Mouse (Mus musculus): ENCODE measurements around the gene Khdrbs1. TPM values are rescaled to one million over a fixed set of nuclear protein-coding genes. Genes with fewer than 3 reads are reported as not detected.
"Not testable (repeated sequence)": the region's sequence is repeated elsewhere in the genome, so short reads cannot be mapped to it uniquely, and the experiment has no call there.

Khdrbs1 gene
- polyA plus RNA-seq, 1 experiment: 182 TPM

DNA sequence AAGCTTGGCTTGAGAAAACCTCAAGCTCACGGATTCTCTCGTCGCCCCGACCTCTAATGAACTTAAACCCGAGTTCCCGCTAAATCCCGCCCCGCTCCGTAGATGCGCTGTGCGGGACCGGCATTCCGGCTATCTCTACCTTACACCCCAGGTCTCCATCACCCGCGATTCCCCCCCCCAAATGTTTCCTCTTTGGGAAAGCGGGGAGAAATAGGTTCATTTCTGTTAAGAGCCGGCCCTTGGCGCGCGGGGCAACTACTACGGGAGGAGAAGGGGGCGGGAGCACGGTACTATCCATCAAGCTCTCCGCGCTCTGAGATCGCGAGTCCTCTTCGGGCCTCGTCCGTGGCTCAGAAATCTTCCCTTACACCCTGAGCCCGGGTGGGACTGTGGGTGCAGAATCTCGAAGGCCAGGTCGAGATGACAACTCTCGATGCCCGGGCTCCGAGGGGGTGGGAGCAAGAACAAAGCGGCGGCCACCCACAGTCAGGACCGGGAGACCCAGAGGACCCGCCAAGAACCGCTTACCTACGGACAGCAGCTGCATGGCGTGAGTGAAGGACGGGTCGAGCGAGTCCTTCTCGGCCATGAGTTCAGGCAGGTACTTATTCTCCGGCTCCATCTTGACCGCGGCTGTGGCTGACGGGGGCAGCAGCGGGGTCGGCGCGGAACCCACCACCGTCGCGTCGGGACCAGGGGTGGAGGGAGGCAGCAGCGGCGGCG, 691 bp downstream of the Khdrbs1 start:
- TF ChIP-seq EP300 (IDR thresholded peaks at IDR 0.05; ENCODE audit: insufficient read depth, low read depth, low read length): no peak
- H3K9ac ChIP-seq (ENCODE audit: low read depth, poor library complexity, severe bottlenecking): peak overlapping the region; percentile 78
- H3K36me3 ChIP-seq (ENCODE audit: control insufficient read depth, insufficient read depth, low read length, poor library complexity, severe bottlenecking): peaks cover 3% of the 10 kb centered on the region; the same call in 1 of the 2 replicates

DNA sequence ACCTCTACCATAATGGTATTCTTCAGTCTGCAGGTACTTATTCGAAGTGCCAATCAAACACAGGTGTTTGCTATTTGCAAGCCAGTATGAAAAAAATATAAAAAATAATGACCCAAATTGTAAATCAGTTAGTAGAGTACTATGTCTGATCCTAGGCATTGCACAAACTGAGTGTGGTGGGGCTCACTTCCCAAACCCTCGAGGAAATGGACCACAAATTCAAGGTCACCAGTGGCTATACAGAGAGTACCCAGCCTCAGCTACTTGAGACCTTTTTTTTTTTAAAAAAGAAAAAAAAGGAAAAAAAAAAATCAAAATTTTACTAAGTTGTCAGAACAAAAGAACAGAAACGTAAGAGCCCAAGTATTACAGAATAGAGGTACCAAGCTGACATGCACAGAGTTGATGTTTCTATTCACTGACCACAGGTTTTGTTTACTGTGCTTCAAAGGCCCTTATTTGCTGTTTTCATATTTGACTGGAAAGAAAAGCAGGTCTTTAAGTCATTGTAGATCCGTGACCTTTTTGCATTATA, 2.9 kb downstream of the Khdrbs1 start:
- Histone ChIP-seq H3K4me3 (ENCODE audit: low read depth, low read length) (no peak overlapping the region), H3K9me3 (replicated peaks; ENCODE audit: control insufficient read depth, insufficient read depth, low read length, poor library complexity, severe bottlenecking) (no peaks in the 10 kb centered on the region), H3K36me3 (ENCODE audit: control insufficient read depth, insufficient read depth, low read length, poor library complexity, severe bottlenecking) (peaks cover 3% of the 10 kb centered on the region; the same call in 1 of the 2 replicates), H3K27me3 (ENCODE audit: control insufficient read depth, insufficient read depth, low read length, poor library complexity, severe bottlenecking) (no peaks in the 10 kb centered on the region), H3K27ac (ENCODE audit: insufficient read depth, low read length) (no peak overlapping the region), H3K4me1 (ENCODE audit: control insufficient read depth, insufficient read depth, low read length) (peaks cover 2% of the 10 kb centered on the region), H3K9ac (ENCODE audit: low read depth, poor library complexity, severe bottlenecking) (no peak overlapping the region)
- TF ChIP-seq POLR2A (IDR thresholded peaks at IDR 0.05; ENCODE audit: insufficient read depth, low read length) (no peak), EP300 (IDR thresholded peaks at IDR 0.05; ENCODE audit: insufficient read depth, low read depth, low read length) (no peak), CTCF (IDR thresholded peaks at IDR 0.05; ENCODE audit: low read depth, low read length) (no peak)

More for the DNA sequence above, 691 bp downstream of the Khdrbs1 start:
- Histone ChIP-seq H3K4me1 (ENCODE audit: control insufficient read depth, insufficient read depth, low read length) (peaks cover 2% of the 10 kb centered on the region), H3K27me3 (ENCODE audit: control insufficient read depth, insufficient read depth, low read length, poor library complexity, severe bottlenecking) (no peaks in the 10 kb centered on the region), H3K27ac (ENCODE audit: insufficient read depth, low read length) (no peak overlapping the region), H3K4me3 (ENCODE audit: low read depth, low read length) (peak overlapping the region; percentile 92), H3K9me3 (replicated peaks; ENCODE audit: control insufficient read depth, insufficient read depth, low read length, poor library complexity, severe bottlenecking) (no peaks in the 10 kb centered on the region)

DNA sequence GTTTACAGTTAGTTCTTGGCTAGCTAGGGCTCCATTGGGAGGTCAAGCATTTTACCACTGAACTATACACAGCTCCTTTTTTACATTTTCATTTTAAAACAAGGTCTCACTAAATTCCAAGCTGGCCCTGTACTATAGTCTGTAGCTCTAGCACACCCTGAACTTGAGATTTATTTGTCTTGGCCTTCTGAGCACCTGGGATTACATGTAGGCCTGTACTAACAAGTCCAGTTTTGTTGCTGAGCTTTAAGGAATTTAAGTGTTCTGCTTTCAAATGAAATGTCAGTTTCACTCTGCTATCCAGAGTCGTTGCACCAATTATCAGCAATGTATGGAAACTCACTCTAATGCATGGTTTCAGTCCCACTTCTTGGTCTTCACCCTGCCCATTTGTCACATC, 5.9 kb downstream of the Khdrbs1 start:
- H3K36me3 ChIP-seq (ENCODE audit: control insufficient read depth, insufficient read depth, low read length, poor library complexity, severe bottlenecking): peaks cover 3% of the 10 kb centered on the region; the same call in 1 of the 2 replicates
- H3K4me3 ChIP-seq (ENCODE audit: low read depth, low read length): no peak overlapping the region

DNA sequence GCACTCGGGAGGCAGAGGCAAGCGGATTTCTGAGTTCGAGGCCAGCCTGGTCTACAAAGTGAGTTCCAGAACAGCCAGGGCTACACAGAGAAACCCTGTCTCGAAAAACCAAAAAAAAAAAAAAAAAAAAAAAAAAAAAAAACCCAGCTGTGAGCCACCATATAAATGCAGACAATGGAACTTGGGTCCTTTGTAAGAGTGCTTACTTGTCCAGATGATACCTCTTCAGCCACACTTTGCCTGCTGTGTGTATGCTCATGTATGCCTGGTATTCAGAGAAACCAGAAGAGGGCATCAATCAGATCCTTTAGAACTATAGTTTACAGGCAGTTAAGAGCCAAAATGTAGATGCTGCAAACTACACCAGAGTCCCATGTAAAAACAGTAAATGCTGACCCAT, 6.6 kb downstream of the Khdrbs1 start:
- H3K4me3 ChIP-seq (ENCODE audit: low read depth, low read length); H3K9me3 ChIP-seq (replicated peaks; ENCODE audit: control insufficient read depth, insufficient read depth, low read length, poor library complexity, severe bottlenecking); H3K36me3 ChIP-seq (ENCODE audit: control insufficient read depth, insufficient read depth, low read length, poor library complexity, severe bottlenecking); H3K27ac ChIP-seq (ENCODE audit: insufficient read depth, low read length); H3K4me1 ChIP-seq (ENCODE audit: control insufficient read depth, insufficient read depth, low read length); H3K27me3 ChIP-seq (ENCODE audit: control insufficient read depth, insufficient read depth, low read length, poor library complexity, severe bottlenecking); H3K9ac ChIP-seq (ENCODE audit: low read depth, poor library complexity, severe bottlenecking): not testable (repeated sequence)

More for the DNA sequence above, 5.9 kb downstream of the Khdrbs1 start:
- no peaks in the 10 kb centered on the region for H3K4me1 ChIP-seq (ENCODE audit: control insufficient read depth, insufficient read depth, low read length)
- no peaks in the 10 kb centered on the region for H3K9me3 ChIP-seq (replicated peaks; ENCODE audit: control insufficient read depth, insufficient read depth, low read length, poor library complexity, severe bottlenecking)
- TF ChIP-seq CTCF (IDR thresholded peaks at IDR 0.05; ENCODE audit: low read depth, low read length) (no peak), POLR2A (IDR thresholded peaks at IDR 0.05; ENCODE audit: insufficient read depth, low read length) (no peak), EP300 (IDR thresholded peaks at IDR 0.05; ENCODE audit: insufficient read depth, low read depth, low read length) (no peak)
- no peak overlapping the region for H3K9ac ChIP-seq (ENCODE audit: low read depth, poor library complexity, severe bottlenecking)
- H3K27ac ChIP-seq (ENCODE audit: insufficient read depth, low read length): no peak overlapping the region
- H3K27me3 ChIP-seq (ENCODE audit: control insufficient read depth, insufficient read depth, low read length, poor library complexity, severe bottlenecking): no peaks in the 10 kb centered on the region

DNA sequence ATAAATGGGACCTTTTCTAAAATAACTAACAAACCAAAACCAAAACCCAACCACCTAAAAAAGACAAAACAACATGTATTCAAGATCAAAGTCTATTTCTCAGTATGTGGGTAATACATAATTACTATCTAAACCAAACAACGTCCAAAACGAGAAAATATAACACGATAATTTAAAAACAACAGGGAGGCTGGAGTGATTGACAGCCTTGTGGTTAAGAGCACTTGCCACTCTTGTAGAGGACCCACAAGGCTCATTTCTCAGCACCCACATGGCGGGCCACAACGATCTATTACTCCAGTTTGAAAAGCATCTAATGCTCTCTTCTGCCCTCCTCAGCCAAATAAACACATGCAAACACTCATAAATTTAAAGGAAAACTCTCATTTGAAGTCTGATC, 10.7 kb downstream of the Khdrbs1 start:
- H3K36me3 ChIP-seq (ENCODE audit: control insufficient read depth, insufficient read depth, low read length, poor library complexity, severe bottlenecking): peaks cover 35% of the 10 kb centered on the region
- no peaks in the 10 kb centered on the region for H3K27me3 ChIP-seq (ENCODE audit: control insufficient read depth, insufficient read depth, low read length, poor library complexity, severe bottlenecking)
- H3K4me1 ChIP-seq (ENCODE audit: control insufficient read depth, insufficient read depth, low read length): no peaks in the 10 kb centered on the region
- TF ChIP-seq CTCF (IDR thresholded peaks at IDR 0.05; ENCODE audit: low read depth, low read length) (no peak), POLR2A (IDR thresholded peaks at IDR 0.05; ENCODE audit: insufficient read depth, low read length) (no peak), EP300 (IDR thresholded peaks at IDR 0.05; ENCODE audit: insufficient read depth, low read depth, low read length) (no peak)
- no peaks in the 10 kb centered on the region for H3K9me3 ChIP-seq (replicated peaks; ENCODE audit: control insufficient read depth, insufficient read depth, low read length, poor library complexity, severe bottlenecking)
- H3K4me3 ChIP-seq (ENCODE audit: low read depth, low read length): no peak overlapping the region
- H3K27ac ChIP-seq (ENCODE audit: insufficient read depth, low read length): no peak overlapping the region
- H3K9ac ChIP-seq (ENCODE audit: low read depth, poor library complexity, severe bottlenecking): no peak overlapping the region

DNA sequence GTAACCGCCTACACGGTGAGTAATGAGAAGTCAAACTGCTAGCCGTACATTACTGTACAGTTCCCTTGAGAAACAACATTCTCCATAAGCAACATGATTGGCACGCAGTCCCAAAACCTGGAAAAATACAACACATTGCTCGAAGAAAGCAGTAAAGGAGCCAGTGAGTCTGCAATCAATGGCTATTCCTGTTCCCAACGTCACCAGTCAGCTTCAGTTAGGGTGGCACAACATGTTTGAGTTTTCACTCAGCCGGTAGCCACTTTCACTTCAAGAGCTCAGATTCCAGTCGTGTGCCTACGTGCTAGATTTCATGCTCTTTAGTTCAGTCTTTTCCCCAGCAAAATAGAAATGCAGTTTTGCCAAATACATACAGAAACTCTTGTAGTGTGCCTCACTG, 25.8 kb downstream of the Khdrbs1 start:
- H3K9me3 ChIP-seq (replicated peaks; ENCODE audit: control insufficient read depth, insufficient read depth, low read length, poor library complexity, severe bottlenecking): no peaks in the 10 kb centered on the region
- TF ChIP-seq POLR2A (IDR thresholded peaks at IDR 0.05; ENCODE audit: insufficient read depth, low read length): no peak
- TF ChIP-seq EP300 (IDR thresholded peaks at IDR 0.05; ENCODE audit: insufficient read depth, low read depth, low read length): no peak
- TF ChIP-seq CTCF (IDR thresholded peaks at IDR 0.05; ENCODE audit: low read depth, low read length): no peak
- no peak overlapping the region for H3K27ac ChIP-seq (ENCODE audit: insufficient read depth, low read length)
- no peaks in the 10 kb centered on the region for H3K4me1 ChIP-seq (ENCODE audit: control insufficient read depth, insufficient read depth, low read length)
- no peak overlapping the region for H3K9ac ChIP-seq (ENCODE audit: low read depth, poor library complexity, severe bottlenecking)
- H3K36me3 ChIP-seq (ENCODE audit: control insufficient read depth, insufficient read depth, low read length, poor library complexity, severe bottlenecking): peaks cover 80% of the 10 kb centered on the region
- H3K27me3 ChIP-seq (ENCODE audit: control insufficient read depth, insufficient read depth, low read length, poor library complexity, severe bottlenecking): no peaks in the 10 kb centered on the region
- no peak overlapping the region for H3K4me3 ChIP-seq (ENCODE audit: low read depth, low read length)
